In the genomic region with DNA sequence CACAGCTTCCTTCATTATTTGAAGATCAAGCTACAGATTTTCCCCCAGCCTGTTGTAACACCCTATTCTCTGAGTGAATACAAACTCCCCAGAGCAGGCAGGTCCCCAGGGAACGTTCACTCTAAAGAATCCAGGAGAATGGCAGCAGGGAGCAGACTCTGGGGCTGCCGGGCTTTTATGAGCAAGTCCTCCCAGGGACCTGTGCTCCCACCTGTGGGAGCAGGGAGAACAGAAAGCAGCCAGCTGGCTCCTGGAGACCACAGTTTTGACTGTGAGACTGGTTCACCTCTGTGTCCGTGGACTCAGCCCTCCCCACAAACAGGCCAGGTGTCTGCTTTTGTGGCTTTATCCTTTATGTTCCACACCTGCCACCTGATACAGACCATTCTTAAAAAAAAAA, we compare ENCODE assay signal across 22 mouse cellular contexts.
A peak's percentile ranks its signal among the peaks of the same experiment; 100 is the strongest.
DNase-seq lines count a peak whose midpoint lies in the region; ATAC-seq and TF ChIP-seq lines count a peak whose summit lies in the region.
"Had no signal": no experiment of that assay in that cellular context is flagged by ENCODE, and none has a peak within 500 bp of the region (broad histone marks: within the 10 kb centered on the region; RNA-seq: fewer than 3 reads in every experiment).

No protein-coding gene starts in this region.

- H3K9me3 ChIP-seq in embryonic facial prominence, embryonic 14.5 days (ENCODE audit: control insufficient read depth, low read length): no peaks in the 10 kb centered on the region
- H3K9me3 ChIP-seq in embryonic facial prominence, embryonic 10.5 days: no peaks in the 10 kb centered on the region
- H3K9me3 ChIP-seq: forebrain, embryonic 12.5 days; forebrain, embryonic 15.5 days; heart, embryonic 12.5 days; heart, embryonic 15.5 days; hindbrain, embryonic 15.5 days had no signal

- peak; percentile 73; the same call in 1 of the 2 replicates for ATAC-seq in embryonic facial prominence, embryonic 14.5 days (ENCODE audit: low read depth)
- ATAC-seq: activated CD4-positive, CD25-positive, alpha-beta regulatory T cell, adult 4 months; forebrain, embryonic 15.5 days had no signal

- no peak for TF ChIP-seq CTCF in left cerebral cortex, adult 2 months (IDR thresholded peaks at IDR 0.05)
- no peak for TF ChIP-seq CTCF in thymus, adult 2 months (IDR thresholded peaks at IDR 0.05; ENCODE audit: borderline replicate concordance, control insufficient read depth, extremely low read depth, insufficient read depth, low read length, poor library complexity)

- H3K27me3 ChIP-seq in embryonic facial prominence, embryonic 14.5 days (replicated peaks; ENCODE audit: control insufficient read depth, insufficient read depth, low read length): no peaks in the 10 kb centered on the region
- no peaks in the 10 kb centered on the region for H3K27me3 ChIP-seq in embryonic facial prominence, embryonic 10.5 days (replicated peaks; ENCODE audit: low read depth, poor library complexity, severe bottlenecking)
- H3K27me3 ChIP-seq in thymus, adult 2 months (ENCODE audit: control insufficient read depth, insufficient read depth, low read length): no peaks in the 10 kb centered on the region
- H3K27me3 ChIP-seq: forebrain, embryonic 12.5 days; forebrain, embryonic 15.5 days; heart, embryonic 12.5 days; heart, embryonic 15.5 days; hindbrain, embryonic 15.5 days had no signal

- TF ChIP-seq POLR2A in thymus, adult 2 months (IDR thresholded peaks at IDR 0.05; ENCODE audit: control insufficient read depth, extremely low read depth, insufficient read depth, low read length, poor library complexity): no peak

- H3K4me1 ChIP-seq in embryonic facial prominence, embryonic 14.5 days (ENCODE audit: control insufficient read depth, insufficient read depth, low read length): no peaks in the 10 kb centered on the region
- H3K4me1 ChIP-seq in embryonic facial prominence, embryonic 10.5 days: peaks cover 4% of the 10 kb centered on the region
- H3K4me1 ChIP-seq in thymus, adult 2 months (replicated peaks; ENCODE audit: control insufficient read depth, insufficient read depth, low read length): no peaks in the 10 kb centered on the region

- no peak overlapping the region for H3K9ac ChIP-seq in embryonic facial prominence, embryonic 14.5 days (ENCODE audit: low read depth, low read length)
- H3K9ac ChIP-seq: forebrain, embryonic 12.5 days; forebrain, embryonic 15.5 days; heart, embryonic 12.5 days; heart, embryonic 15.5 days; hindbrain, embryonic 15.5 days had no signal

- no peak overlapping the region for H3K27ac ChIP-seq in embryonic facial prominence, embryonic 14.5 days (replicated peaks; ENCODE audit: low read depth, low read length)
- no peak overlapping the region for H3K27ac ChIP-seq in embryonic facial prominence, embryonic 10.5 days (replicated peaks)
- peak overlapping the region; percentile 13; the same call in 1 of the 2 replicates for H3K27ac ChIP-seq in left cerebral cortex, adult 2 months
- H3K27ac ChIP-seq in thymus, adult 2 months (ENCODE audit: control insufficient read depth, insufficient read depth, low read length): no peak overlapping the region
- H3K27ac ChIP-seq: forebrain, embryonic 12.5 days; forebrain, embryonic 15.5 days; heart, embryonic 15.5 days; hindbrain, embryonic 15.5 days had no signal

- intact Hi-C loops in left cerebral cortex, adult 2 months (cut with DNase I): loop anchor here (5.0 to 10.0 kb wide), 2 partner anchors 70 to 797 kb away; no protein-coding TSS in a partner anchor
- intact Hi-C loops in left cerebral cortex, postnatal 25 days (cut with DNase I): no loop called here

- H3K4me2 ChIP-seq in embryonic facial prominence, embryonic 14.5 days (ENCODE audit: low read depth, low read length): no peak overlapping the region
- H3K4me2 ChIP-seq: forebrain, embryonic 12.5 days; forebrain, embryonic 15.5 days; heart, embryonic 12.5 days; heart, embryonic 15.5 days; hindbrain, embryonic 15.5 days had no signal

- WGBS in embryonic facial prominence, embryonic 14.5 days: 54% methylated on average over 3 of the region's 3 CpGs
- WGBS in embryonic facial prominence, embryonic 10.5 days: 57% methylated on average over 3 of the region's 3 CpGs
- 82% methylated on average over 3 of the region's 3 CpGs for WGBS in thymus, adult 2 months

- H3K4me3 ChIP-seq in embryonic facial prominence, embryonic 14.5 days (ENCODE audit: low read depth, low read length): no peak overlapping the region
- no peak overlapping the region for H3K4me3 ChIP-seq in embryonic facial prominence, embryonic 10.5 days
- H3K4me3 ChIP-seq in left cerebral cortex, adult 2 months: no peak overlapping the region
- H3K4me3 ChIP-seq in thymus, adult 2 months (ENCODE audit: control insufficient read depth, insufficient read depth, low read length): no peak overlapping the region
- H3K4me3 ChIP-seq: erythroblast, embryonic 14.5 days; forebrain, embryonic 12.5 days; forebrain, embryonic 15.5 days; heart, embryonic 12.5 days; heart, embryonic 15.5 days; hindbrain, embryonic 15.5 days had no signal

- peak; percentile 55 for DNase-seq in embryonic facial prominence, embryonic 14.5 days (ENCODE audit: low spot score)
- no peak for DNase-seq in embryonic facial prominence, embryonic 10.5 days (ENCODE audit: low spot score)
- no peak for DNase-seq in left cerebral cortex, adult 2 months (ENCODE audit: extremely low spot score in 1 of 2, low spot score in 2 of 2)
- DNase-seq in left cerebral cortex, postnatal 25 days (ENCODE audit: low spot score in 2 of 2): no peak
- peak; percentile 46 for DNase-seq in thymus, postnatal 0 days (ENCODE audit: low spot score)
- DNase-seq in thymus, postnatal 36 days: no peak
- DNase-seq in thymus, postnatal 4 days: peak; percentile 46
- no peak for DNase-seq in thymus, adult 2 months
- DNase-seq: adrenal gland, adult 8-10 months; adrenal gland, postnatal 25 days; embryo, embryonic 11 days; gastrocnemius, postnatal 25 days; heart, adult 18-20 months; heart, postnatal 10 days; heart, postnatal 36 days had no signal

- H3K36me3 ChIP-seq in embryonic facial prominence, embryonic 14.5 days (ENCODE audit: control insufficient read depth, insufficient read depth, low read length): no peaks in the 10 kb centered on the region
- no peaks in the 10 kb centered on the region for H3K36me3 ChIP-seq in embryonic facial prominence, embryonic 10.5 days (replicated peaks)
- H3K36me3 ChIP-seq in thymus, adult 2 months (ENCODE audit: control insufficient read depth, insufficient read depth, low read length): no peaks in the 10 kb centered on the region
- H3K36me3 ChIP-seq: heart, embryonic 12.5 days; heart, embryonic 15.5 days had no signal

Comparison
In these comparisons a context has a peak if more than half of its experiments do, and no peak if none do; other contexts are left out.
1. DNase-seq: peak in embryonic facial prominence, embryonic 14.5 days (single experiment), thymus, postnatal 0 days (single experiment) and thymus, postnatal 4 days (single experiment); none in embryonic facial prominence, embryonic 10.5 days (single experiment), left cerebral cortex, adult 2 months (0 of 2), left cerebral cortex, postnatal 25 days (0 of 2), thymus, postnatal 36 days (0 of 2) and thymus, adult 2 months (single experiment).